Mouse (Mus musculus) limb, embryonic 11.5 days (tissue): ENCODE results near the gene Rab24. TPM values are rescaled to one million over a fixed set of nuclear protein-coding genes. Genes with fewer than 3 reads are reported as not detected.

Experiments used
- ATAC-seq: fragments of 200-750 bp; cut with Nextera tagmentation; 2 replicates; pipeline ENCODE4 v1.8.0; 2017; ENCODE audit warnings: low read depth; ENCODE audit not compliant: insufficient number of reproducible peaks, low FRiP score, low TSS enrichment
- DNase-seq: peaks from one replicate; pipeline ENCODE4 v3.0.0-alpha.2; 2015; ENCODE audit warnings: low spot score
- H3K27ac ChIP-seq: fragments of 300-500 bp; sonication (generic); replicated peaks from 2 replicates; pipeline ENCODE4 v1.5.1; 2014; ENCODE audit warnings: low read depth, mild to moderate bottlenecking, low read length
- H3K27me3 ChIP-seq: fragments of 300-500 bp; sonication (generic); 2 replicates; pipeline ENCODE4 v1.6.1; 2014; ENCODE audit warnings: mild to moderate bottlenecking, low read length, mixed read lengths; ENCODE audit not compliant: control insufficient read depth, insufficient read depth
- H3K36me3 ChIP-seq: fragments of 300-500 bp; sonication (generic); 2 replicates; pipeline ENCODE4 v1.6.1; 2014; ENCODE audit warnings: mild to moderate bottlenecking, low read length, moderate library complexity, mixed read lengths; ENCODE audit not compliant: control insufficient read depth, insufficient read depth
- H3K4me1 ChIP-seq: fragments of 300-500 bp; sonication (generic); 2 replicates; pipeline ENCODE4 v1.6.1; 2014; ENCODE audit warnings: low read length, mixed read lengths; ENCODE audit not compliant: control insufficient read depth, insufficient read depth
- H3K4me2 ChIP-seq: fragments of 300-500 bp; sonication (generic); 2 replicates; pipeline ENCODE4 v1.6.1; 2014; ENCODE audit warnings: low read depth, mild to moderate bottlenecking, moderate library complexity; ENCODE audit not compliant: severe bottlenecking
- H3K4me3 ChIP-seq: fragments of 300-500 bp; sonication (generic); 2 replicates; pipeline ENCODE4 v1.5.1; 2014; ENCODE audit warnings: low read depth, low read length
- H3K9ac ChIP-seq: fragments of 300-500 bp; sonication (generic); 2 replicates; pipeline ENCODE4 v1.6.1; 2014; ENCODE audit warnings: mild to moderate bottlenecking, low read length
- H3K9me3 ChIP-seq: fragments of 300-500 bp; sonication (generic); 2 replicates; pipeline ENCODE4 v1.6.1; 2016; ENCODE audit warnings: low read length; ENCODE audit not compliant: control insufficient read depth
- WGBS: fragments of 180-500 bp; shearing (Covaris S2); extraction: QIAGEN DNeasy Blood & Tissue Kit; methylation state at CpG from one replicate; pipeline ENCODE4 v1.1.7; 2014; 5-methylcytosine and 5-hydroxymethylcytosine counted together
- polyA plus RNA-seq: library from polyadenylated mRNA; unstranded; fragments of >200 nt; fragmentation: Nextera tagmentation; extraction: Ambion mirVana; gene quantifications from 2 replicates; pipeline ENCODE4 v1.2.1, GENCODE M21; 2014

The Rab24 gene
- polyA plus RNA-seq: 90.6 and 97.4 TPM in 2 replicates

DNA sequence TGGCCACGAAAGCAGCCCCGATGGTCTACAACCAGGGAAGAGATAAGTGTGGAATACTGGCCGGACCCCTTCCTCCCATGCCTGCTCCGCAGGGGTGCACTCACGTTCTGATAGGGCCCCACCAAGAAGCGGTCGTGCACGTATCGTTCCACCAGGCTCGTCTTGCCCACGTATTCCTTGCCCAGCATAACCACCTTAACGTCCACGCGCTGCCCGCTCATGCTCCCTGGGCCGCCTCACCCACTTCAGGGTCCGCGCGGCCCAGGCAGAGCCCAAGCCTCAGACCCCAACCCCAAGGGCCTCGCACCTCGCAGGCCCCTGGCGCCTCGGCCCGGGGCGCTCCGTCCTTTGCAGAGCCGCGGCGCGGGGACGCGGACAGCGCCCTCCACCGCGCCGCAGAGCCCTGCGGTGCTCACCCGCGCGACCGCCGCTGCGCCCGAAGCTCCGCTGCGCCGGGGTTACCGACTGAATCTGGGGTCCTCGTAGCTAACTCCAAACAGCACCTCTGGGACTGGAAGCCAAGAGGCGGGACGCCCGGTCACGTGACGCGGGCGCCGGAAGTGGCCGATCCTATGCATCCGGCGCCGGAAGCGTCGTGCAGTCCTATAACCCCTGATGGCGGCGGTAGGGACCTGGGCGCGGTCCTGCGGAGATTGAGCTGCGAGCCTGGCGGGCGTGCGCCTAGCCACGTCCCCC is at the start of gene Rab24:
Gene Rab24 (minus strand): TSS at position 513 of the 696 bp plus-strand sequence.
- Histone ChIP-seq H3K4me1 (peaks cover 13% of the 10 kb centered on the region; the same call in 1 of the 2 replicates), H3K4me2 (peak within 1 kb of the TSS; percentile 95), H3K9ac (peak within 1 kb of the TSS; percentile 91), H3K27me3 (no peaks in the 10 kb centered on the region), H3K9me3 (no peaks in the 10 kb centered on the region), H3K4me3 (peak within 1 kb of the TSS; percentile 96), H3K36me3 (peaks cover 11% of the 10 kb centered on the region), H3K27ac (no peak within 1 kb of the TSS; the same call in 1 of the 2 replicates)
- under 1% methylated on average over 73 of the region's 73 CpGs for WGBS
- DNase-seq: peak; percentile 91
- peak; percentile 80 for ATAC-seq

DNA sequence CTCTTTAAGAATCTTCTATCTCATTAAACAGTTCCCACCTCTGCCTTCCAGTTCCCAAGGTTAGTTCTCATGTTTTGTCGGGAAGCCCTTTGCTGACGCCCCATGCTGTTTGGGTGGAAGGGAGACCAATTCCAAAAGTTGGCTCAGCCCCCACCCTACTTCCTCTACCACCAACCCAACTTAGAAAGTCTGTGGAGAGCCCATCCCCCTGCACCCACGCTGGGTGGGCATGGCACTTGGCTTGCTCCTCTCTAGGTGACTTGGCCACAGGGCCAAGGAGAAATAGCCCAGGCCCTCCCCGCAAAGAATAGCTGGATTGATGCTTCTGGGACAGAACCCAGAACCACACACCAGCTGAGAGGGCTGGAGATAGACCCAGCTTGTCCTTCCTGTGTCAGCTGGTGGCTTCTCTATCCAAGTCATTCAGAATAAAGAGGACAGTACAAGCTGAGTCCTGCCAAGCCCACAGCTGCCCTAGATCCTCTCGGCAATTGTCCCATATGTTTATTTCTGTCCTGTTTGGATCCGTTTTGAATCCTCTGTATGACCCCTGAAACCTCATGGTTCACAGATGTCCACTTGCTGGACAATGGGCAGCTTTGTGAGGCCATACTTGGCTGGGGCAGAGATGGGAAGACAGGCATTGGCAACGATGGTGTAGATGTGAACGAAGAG is 49.4 kb upstream of the Rab24 start:
- no peak overlapping the region for H3K27ac ChIP-seq

DNA sequence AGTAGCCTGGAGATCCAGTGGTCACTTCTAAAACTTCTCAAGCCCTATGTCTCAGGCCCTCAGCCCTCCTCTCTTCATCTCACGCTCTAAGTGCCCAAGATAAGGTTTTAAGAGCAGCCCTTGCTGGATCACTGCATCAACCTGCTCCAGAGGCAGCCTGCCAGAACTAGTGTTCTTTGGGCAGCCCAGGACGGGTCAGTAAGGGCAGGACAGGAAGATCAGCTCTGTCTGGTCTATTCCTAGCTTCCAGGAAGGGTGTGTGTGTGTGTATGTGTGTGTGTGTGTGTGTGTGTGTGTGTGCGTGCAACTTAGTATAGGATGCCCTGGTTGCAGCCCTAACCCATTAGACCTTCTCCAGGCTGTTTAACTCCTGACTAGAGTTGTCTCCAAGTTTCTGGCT is 48.5 kb upstream of the Rab24 start:
- 0 out of 2 replicates have a peak, but pooled peaks cover 3% of the 10 kb centered on the region for H3K4me1 ChIP-seq
- no peaks in the 10 kb centered on the region for H3K9me3 ChIP-seq
- H3K9ac ChIP-seq: no peak overlapping the region
- no peak overlapping the region for H3K4me3 ChIP-seq
- no peak overlapping the region for H3K27ac ChIP-seq
- no peak for ATAC-seq
- WGBS: 63% methylated on average over 3 of the region's 3 CpGs
- H3K36me3 ChIP-seq: no peaks in the 10 kb centered on the region
- H3K4me2 ChIP-seq: no peak overlapping the region
- no peaks in the 10 kb centered on the region for H3K27me3 ChIP-seq
- DNase-seq: no peak

More for the DNA sequence above, 49.4 kb upstream of the Rab24 start:
- 72% methylated on average over 8 of the region's 8 CpGs for WGBS
- no peak overlapping the region for H3K4me2 ChIP-seq
- DNase-seq (no peak), ATAC-seq (no peak)
- no peaks in the 10 kb centered on the region for H3K36me3 ChIP-seq
- 0 out of 2 replicates have a peak, but pooled peaks cover 3% of the 10 kb centered on the region for H3K4me1 ChIP-seq
- no peak overlapping the region for H3K4me3 ChIP-seq
- H3K9ac ChIP-seq: no peak overlapping the region
- H3K9me3 ChIP-seq: no peaks in the 10 kb centered on the region
- H3K27me3 ChIP-seq: no peaks in the 10 kb centered on the region

DNA sequence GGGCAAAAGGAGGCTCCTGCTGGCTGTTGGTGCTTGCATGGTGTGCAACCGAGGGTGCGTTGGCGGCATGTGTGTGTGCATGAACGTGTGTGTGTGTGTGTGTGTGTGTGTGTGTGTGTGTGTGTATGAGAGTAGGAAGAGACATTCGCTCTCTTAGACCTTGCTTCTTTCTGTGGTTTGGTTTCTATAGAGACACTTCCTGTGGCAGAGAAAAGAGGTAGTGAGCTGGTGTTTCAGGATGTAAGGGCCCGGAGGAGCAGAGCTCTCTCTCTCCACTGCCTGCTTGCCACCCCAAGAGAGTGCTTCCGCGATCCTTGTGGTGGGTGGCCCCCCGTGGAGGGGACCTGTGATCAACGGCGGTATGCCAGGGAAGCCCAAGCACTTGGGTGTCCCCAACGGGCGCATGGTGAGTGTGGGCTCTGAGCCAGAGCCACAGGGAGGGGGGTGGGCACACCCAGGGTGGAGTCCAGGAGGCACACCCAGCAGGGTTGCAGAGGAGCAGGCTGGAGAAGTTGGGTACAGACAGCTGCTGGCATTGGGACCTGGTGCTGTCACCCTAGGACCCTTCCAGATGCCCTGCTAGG is 47.9 kb upstream of the Rab24 start, which contains the start of gene Rgs14:
Gene Rgs14 (plus strand): TSS at position 202 of the 584 bp plus-strand sequence.
- Histone ChIP-seq H3K27me3 (no peaks in the 10 kb centered on the region), H3K4me1 (0 out of 2 replicates have a peak, but pooled peaks cover 3% of the 10 kb centered on the region)
- ATAC-seq: no peak

DNA sequence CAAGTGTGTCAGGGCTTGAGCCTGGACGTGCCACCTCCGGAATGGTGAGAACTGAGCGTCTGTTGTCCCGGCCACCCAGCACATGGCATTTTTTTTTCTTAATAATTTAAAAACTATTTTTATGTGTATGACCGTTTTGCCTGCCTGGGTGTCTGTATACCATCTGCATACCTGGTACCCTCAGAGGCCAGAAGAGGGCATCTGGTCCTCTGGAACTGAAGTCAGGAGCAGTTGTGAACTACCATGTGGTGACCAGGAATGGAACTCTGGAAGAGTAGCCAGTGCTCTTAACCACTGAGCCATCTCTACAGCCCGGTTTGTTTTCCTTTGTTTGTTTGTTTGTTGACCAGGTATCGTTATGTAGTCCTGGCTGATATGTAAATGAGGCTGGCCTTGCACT is 46.7 kb upstream of the Rab24 start:
- WGBS: 69% methylated on average over 7 of the region's 7 CpGs
- ATAC-seq (no peak), DNase-seq (no peak)
- 0 out of 2 replicates have a peak, but pooled peaks cover 3% of the 10 kb centered on the region for H3K4me1 ChIP-seq
- H3K27me3 ChIP-seq: no peaks in the 10 kb centered on the region
- no peak overlapping the region for H3K27ac ChIP-seq
- H3K4me3 ChIP-seq: no peak overlapping the region
- no peaks in the 10 kb centered on the region for H3K9me3 ChIP-seq
- H3K9ac ChIP-seq: no peak overlapping the region
- H3K4me2 ChIP-seq: no peak overlapping the region
- no peaks in the 10 kb centered on the region for H3K36me3 ChIP-seq

More for the DNA sequence above, 47.9 kb upstream of the Rab24 start, which contains the start of gene Rgs14:
- 56% methylated on average over 13 of the region's 13 CpGs for WGBS
- H3K4me2 ChIP-seq: no peak within 1 kb of the TSS
- H3K4me3 ChIP-seq: no peak within 1 kb of the TSS
- no peaks in the 10 kb centered on the region for H3K36me3 ChIP-seq
- H3K9ac ChIP-seq: no peak within 1 kb of the TSS
- no peak within 1 kb of the TSS for H3K27ac ChIP-seq
- no peak for DNase-seq
- H3K9me3 ChIP-seq: no peaks in the 10 kb centered on the region

DNA sequence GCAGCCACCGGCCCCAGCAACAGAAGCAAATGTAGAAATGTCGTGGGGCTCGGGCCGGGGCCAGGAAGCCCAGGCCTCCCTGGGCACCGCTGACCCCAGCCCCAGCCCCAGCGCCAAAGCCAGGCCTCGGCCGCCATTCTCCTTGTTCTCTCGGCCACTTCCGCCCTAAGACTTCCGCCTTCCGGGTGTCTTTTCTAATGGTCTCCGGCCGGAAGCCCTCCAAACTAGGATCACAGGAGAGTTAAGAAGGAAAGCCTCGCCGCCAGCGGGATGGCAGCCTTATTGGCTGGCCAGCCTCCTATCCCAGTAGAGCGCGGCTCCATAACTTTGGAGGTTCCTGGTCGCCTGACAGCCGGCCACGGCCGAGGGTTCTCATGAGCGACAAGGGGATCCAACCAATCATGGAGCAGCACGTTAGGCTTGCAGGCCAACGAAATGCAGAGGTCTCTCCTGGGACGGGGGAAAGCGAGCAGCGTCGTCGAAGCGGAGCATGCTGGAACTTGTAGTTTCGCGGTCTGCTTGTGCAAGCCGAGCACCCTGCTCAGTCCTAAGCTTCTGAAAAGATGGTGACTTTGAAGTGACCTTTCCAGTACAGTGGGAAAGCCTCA is 40.8 kb upstream of the Rab24 start, which contains the start of gene Lman2:
Gene Lman2 (minus strand): TSS at position 331 of the 608 bp plus-strand sequence.
- peak; percentile 96 for DNase-seq
- peaks cover 12% of the 10 kb centered on the region for H3K36me3 ChIP-seq

DNA sequence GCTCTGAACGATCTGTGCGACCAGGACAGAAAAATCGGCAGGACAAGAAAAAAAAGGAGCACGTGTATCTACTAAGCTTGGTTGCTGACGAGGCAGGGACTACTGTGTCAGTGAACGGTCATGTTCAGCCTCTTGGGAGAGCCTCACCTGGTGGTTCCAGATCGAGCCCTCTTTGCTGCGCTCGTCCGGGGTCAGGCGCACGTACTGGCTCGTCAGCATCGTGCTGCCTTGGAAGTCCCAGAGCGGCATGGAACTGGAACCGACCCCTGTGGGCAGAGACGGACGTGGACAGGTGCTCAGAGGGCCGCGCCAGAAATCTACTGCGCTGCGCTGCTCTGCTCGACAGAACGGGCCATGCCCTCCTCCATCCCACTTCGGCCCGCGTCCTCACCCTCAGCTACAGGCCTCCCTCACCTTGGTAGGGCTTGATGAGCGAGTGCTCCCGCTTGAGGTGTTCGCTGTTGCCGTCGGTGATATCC is 40.3 kb upstream of the Rab24 start:
- H3K4me3 ChIP-seq: peak overlapping the region; percentile 99

More for the DNA sequence above, 40.8 kb upstream of the Rab24 start, which contains the start of gene Lman2:
- Histone ChIP-seq H3K4me3 (peak within 1 kb of the TSS; percentile 99), H3K9ac (peak within 1 kb of the TSS; percentile 90), H3K27me3 (no peaks in the 10 kb centered on the region), H3K9me3 (no peaks in the 10 kb centered on the region), H3K27ac (peak within 1 kb of the TSS; percentile 82), H3K4me1 (peaks cover 9% of the 10 kb centered on the region), H3K4me2 (peak within 1 kb of the TSS; percentile 81)
- peak; percentile 97 for ATAC-seq
- under 1% methylated on average over 33 of the region's 35 CpGs for WGBS

More for the DNA sequence above, 40.3 kb upstream of the Rab24 start:
- Histone ChIP-seq H3K9ac (peak overlapping the region; percentile 90), H3K9me3 (no peaks in the 10 kb centered on the region), H3K36me3 (peaks cover 14% of the 10 kb centered on the region), H3K4me1 (peaks cover 9% of the 10 kb centered on the region), H3K4me2 (peak overlapping the region; percentile 81), H3K27ac (peak overlapping the region; percentile 82), H3K27me3 (no peaks in the 10 kb centered on the region)
- 1% methylated on average over 32 of the region's 32 CpGs for WGBS
- no peak for DNase-seq
- ATAC-seq: peak; percentile 29; the same call in 1 of the 2 replicates
